Mouse (Mus musculus) cerebellum, adult 8-10 months (tissue): ENCODE results near the gene Gm7257.

Experiments used
- DNase-seq: peaks from one replicate; pipeline ENCODE4 v3.0.0; 2022

Gm7257 gene

GRCm38 (mm10) chr9:36431584-36431983 lies at the start of gene Gm7257:
TSS of gene Gm7257 (plus strand) at chr9:36431884.
- DNase-seq, result no peak

- no peak for DNase-seq
Observed at GRCm38 (mm10) chr9:36402991-36403390, 28.7 kb upstream of the Gm7257 start.

GRCm38 (mm10) chr9:36435051-36435764 lies 3.5 kb downstream of the Gm7257 start:
- DNase-seq, result no peak

- DNase-seq, result no peak
Observed at GRCm38 (mm10) chr9:36475338-36475737, 43.7 kb downstream of the Gm7257 start, which contains the start of gene Gm9513. TSS of gene Gm9513 (plus strand) at chr9:36475638.
